Mouse (Mus musculus): Measurements from ENCODE around the gene Gnaz. TPM values are rescaled to one million over a fixed set of nuclear protein-coding genes. Genes with fewer than 3 reads are reported as not detected.

Gene Gnaz
- polyA plus RNA-seq, 1 experiment = 0.44 TPM

- no peak overlapping the region for H3K4me3 ChIP-seq (ENCODE audit: insufficient read depth, low read length)
- no peaks in the 10 kb centered on the region for H3K4me1 ChIP-seq (ENCODE audit: control insufficient read depth, insufficient read depth, low read length)
- H3K27ac ChIP-seq (ENCODE audit: insufficient read depth, low read length) = no peak overlapping the region
- TF ChIP-seq CTCF (IDR thresholded peaks at IDR 0.05; ENCODE audit: borderline replicate concordance, insufficient read depth, low read length) (no peak), POLR2A (IDR thresholded peaks at IDR 0.05; ENCODE audit: low read depth, low read length) (no peak)
Observed at GRCm38 (mm10) chr10:75015465-75015864, 48.5 kb downstream of the Gnaz start.

DNA sequence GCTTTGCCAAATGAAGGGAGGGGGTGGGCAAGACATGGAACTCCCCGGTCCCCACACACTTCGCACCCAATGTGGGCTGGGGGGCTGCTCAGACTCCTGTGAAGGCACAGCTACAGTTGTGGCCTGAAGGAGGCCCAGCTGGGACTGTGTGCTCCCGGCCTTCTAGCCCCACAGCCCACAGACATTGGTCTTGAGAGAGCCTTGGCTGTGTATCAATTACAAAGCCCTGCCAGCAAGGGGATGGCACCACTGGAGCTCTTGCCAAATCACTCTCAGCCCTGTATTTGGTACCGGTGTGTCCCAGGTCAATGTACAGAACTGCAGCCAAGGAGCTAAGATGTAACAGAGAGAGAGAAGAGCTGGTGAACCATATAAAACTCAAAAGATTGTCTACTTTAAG lies 49.5 kb downstream of the Gnaz start:
- H3K4me3 ChIP-seq (ENCODE audit: insufficient read depth, low read length) = no peak overlapping the region
- TF ChIP-seq POLR2A (IDR thresholded peaks at IDR 0.05; ENCODE audit: low read depth, low read length) = no peak
- no peak for TF ChIP-seq CTCF (IDR thresholded peaks at IDR 0.05; ENCODE audit: borderline replicate concordance, insufficient read depth, low read length)
- no peaks in the 10 kb centered on the region for H3K4me1 ChIP-seq (ENCODE audit: control insufficient read depth, insufficient read depth, low read length)
- H3K27ac ChIP-seq (ENCODE audit: insufficient read depth, low read length) = no peak overlapping the region

DNA sequence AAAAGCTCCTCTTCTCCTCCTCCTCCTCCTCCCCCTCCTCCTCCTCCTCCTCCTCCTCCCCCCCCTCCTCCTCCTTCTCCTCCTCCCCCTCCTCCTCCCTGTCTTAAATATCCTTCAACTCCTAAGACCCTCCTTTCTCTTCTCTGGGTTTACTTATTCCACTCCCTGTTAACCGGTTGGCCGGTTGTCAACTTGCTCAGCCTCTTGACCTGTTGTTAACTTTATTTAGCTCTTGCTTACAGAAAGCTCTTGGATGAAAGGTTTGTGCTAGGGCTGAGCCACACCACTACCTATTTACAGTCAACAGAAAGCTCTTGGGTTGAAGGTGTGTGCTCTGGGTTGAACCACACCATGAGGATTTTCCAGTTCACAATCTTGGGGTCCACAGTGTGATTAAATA lies 53.3 kb downstream of the Gnaz start:
- Histone ChIP-seq H3K4me1 (ENCODE audit: control insufficient read depth, insufficient read depth, low read length) (no peaks in the 10 kb centered on the region), H3K4me3 (ENCODE audit: insufficient read depth, low read length) (no peak overlapping the region), H3K27ac (ENCODE audit: insufficient read depth, low read length) (no peak overlapping the region)
- no peak for TF ChIP-seq CTCF (IDR thresholded peaks at IDR 0.05; ENCODE audit: borderline replicate concordance, insufficient read depth, low read length)
- no peak for TF ChIP-seq POLR2A (IDR thresholded peaks at IDR 0.05; ENCODE audit: low read depth, low read length)

DNA sequence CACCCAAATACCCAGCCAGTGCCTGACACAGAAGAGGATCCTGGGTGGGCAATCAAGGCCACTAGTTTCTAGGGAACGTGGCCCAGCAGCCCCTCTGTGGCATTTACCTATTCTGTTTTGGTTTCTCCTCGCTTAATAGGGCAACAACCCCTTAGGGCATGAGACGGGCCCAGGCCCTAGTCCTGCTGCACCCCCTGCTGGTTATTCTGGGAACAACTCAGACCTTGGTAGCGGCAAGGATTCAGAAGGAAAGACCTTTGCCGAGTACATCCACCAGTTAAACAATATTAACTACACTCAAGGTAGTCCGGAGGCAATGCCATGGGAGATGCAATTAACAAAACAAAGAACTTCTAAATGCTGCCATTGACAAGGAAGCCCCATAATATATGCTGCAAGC lies 54.2 kb downstream of the Gnaz start:
- Histone ChIP-seq H3K27ac (ENCODE audit: insufficient read depth, low read length) (no peak overlapping the region), H3K4me1 (ENCODE audit: control insufficient read depth, insufficient read depth, low read length) (no peaks in the 10 kb centered on the region), H3K4me3 (ENCODE audit: insufficient read depth, low read length) (no peak overlapping the region)
- peak; percentile 66 for TF ChIP-seq CTCF (IDR thresholded peaks at IDR 0.05; ENCODE audit: borderline replicate concordance, insufficient read depth, low read length)
- no peak for TF ChIP-seq POLR2A (IDR thresholded peaks at IDR 0.05; ENCODE audit: low read depth, low read length)

DNA sequence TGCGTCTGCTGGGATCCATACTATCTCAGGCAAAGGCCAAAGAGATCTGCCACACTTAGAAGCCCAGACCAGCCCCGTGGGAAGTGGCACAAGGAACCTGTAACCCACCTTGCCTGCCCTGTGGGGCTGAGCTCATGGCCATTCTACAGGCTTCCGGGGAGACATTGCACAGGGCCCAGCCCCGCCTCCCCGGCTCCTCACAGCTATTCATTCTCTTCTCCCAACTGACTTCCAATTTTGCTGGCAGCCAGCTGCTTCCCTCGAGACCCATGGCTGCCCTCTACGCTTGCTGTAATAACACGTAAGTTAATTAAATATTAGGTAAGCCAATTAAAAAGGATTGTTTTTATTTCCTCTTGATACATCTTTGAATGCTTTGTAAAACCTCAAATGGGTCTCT lies 59.5 kb downstream of the Gnaz start:
- Histone ChIP-seq H3K4me3 (ENCODE audit: insufficient read depth, low read length) (no peak overlapping the region), H3K27ac (ENCODE audit: insufficient read depth, low read length) (no peak overlapping the region), H3K4me1 (ENCODE audit: control insufficient read depth, insufficient read depth, low read length) (no peaks in the 10 kb centered on the region)
- TF ChIP-seq CTCF (IDR thresholded peaks at IDR 0.05; ENCODE audit: borderline replicate concordance, insufficient read depth, low read length) = no peak

GRCm38 (mm10) chr10:75028743-75029142 lies 61.8 kb downstream of the Gnaz start:
- Histone ChIP-seq H3K27ac (ENCODE audit: insufficient read depth, low read length) (no peak overlapping the region), H3K4me3 (ENCODE audit: insufficient read depth, low read length) (no peak overlapping the region), H3K4me1 (ENCODE audit: control insufficient read depth, insufficient read depth, low read length) (peaks cover 3% of the 10 kb centered on the region; the same call in 1 of the 2 replicates)
- TF ChIP-seq POLR2A (IDR thresholded peaks at IDR 0.05; ENCODE audit: low read depth, low read length) (no peak), CTCF (IDR thresholded peaks at IDR 0.05; ENCODE audit: borderline replicate concordance, insufficient read depth, low read length) (no peak)

GRCm38 (mm10) chr10:75029677-75030076 lies 62.7 kb downstream of the Gnaz start:
- no peak overlapping the region for H3K27ac ChIP-seq (ENCODE audit: insufficient read depth, low read length)
- no peak overlapping the region for H3K4me3 ChIP-seq (ENCODE audit: insufficient read depth, low read length)
- H3K4me1 ChIP-seq (ENCODE audit: control insufficient read depth, insufficient read depth, low read length) = peaks cover 3% of the 10 kb centered on the region; the same call in 1 of the 2 replicates
- TF ChIP-seq CTCF (IDR thresholded peaks at IDR 0.05; ENCODE audit: borderline replicate concordance, insufficient read depth, low read length) (no peak), POLR2A (IDR thresholded peaks at IDR 0.05; ENCODE audit: low read depth, low read length) (no peak)

- TF ChIP-seq POLR2A (IDR thresholded peaks at IDR 0.05; ENCODE audit: low read depth, low read length) (no peak), CTCF (IDR thresholded peaks at IDR 0.05; ENCODE audit: borderline replicate concordance, insufficient read depth, low read length) (no peak)
- H3K27ac ChIP-seq (ENCODE audit: insufficient read depth, low read length) = no peak overlapping the region
- H3K4me1 ChIP-seq (ENCODE audit: control insufficient read depth, insufficient read depth, low read length) = peaks cover 3% of the 10 kb centered on the region; the same call in 1 of the 2 replicates
- no peak overlapping the region for H3K4me3 ChIP-seq (ENCODE audit: insufficient read depth, low read length)
Observed at GRCm38 (mm10) chr10:75030234-75030633, 63.3 kb downstream of the Gnaz start.

GRCm38 (mm10) chr10:75031345-75032114 lies 64.6 kb downstream of the Gnaz start:
- TF ChIP-seq POLR2A (IDR thresholded peaks at IDR 0.05; ENCODE audit: low read depth, low read length) = no peak
- no peak for TF ChIP-seq CTCF (IDR thresholded peaks at IDR 0.05; ENCODE audit: borderline replicate concordance, insufficient read depth, low read length)
- peaks cover 3% of the 10 kb centered on the region; the same call in 1 of the 2 replicates for H3K4me1 ChIP-seq (ENCODE audit: control insufficient read depth, insufficient read depth, low read length)
- H3K27ac ChIP-seq (ENCODE audit: insufficient read depth, low read length) = no peak overlapping the region
- no peak overlapping the region for H3K4me3 ChIP-seq (ENCODE audit: insufficient read depth, low read length)

DNA sequence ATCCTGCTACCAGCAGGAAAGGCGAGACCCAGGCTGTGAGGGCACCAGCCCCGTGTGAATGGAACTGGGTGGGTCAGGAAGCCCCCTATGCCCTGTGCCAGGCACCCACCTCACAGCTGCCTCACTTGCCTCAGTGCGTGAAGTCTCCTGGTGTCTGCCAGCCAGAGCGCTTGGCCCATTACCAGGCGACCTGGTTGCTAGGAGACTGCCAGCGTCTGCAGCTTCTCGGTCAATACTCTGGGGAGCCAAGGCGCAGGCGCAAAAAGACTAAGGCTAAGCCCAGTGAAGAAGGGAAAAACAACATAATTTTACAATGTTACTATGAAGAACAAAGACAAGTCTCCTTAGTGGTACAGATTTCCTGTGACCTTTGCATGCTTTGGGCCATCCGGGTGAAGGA lies 65.4 kb downstream of the Gnaz start, which contains the start of gene Rsph14:
Rsph14 (minus strand) TSS at position 192 of the 400 bp plus-strand sequence.
- peaks cover 3% of the 10 kb centered on the region; the same call in 1 of the 2 replicates for H3K4me1 ChIP-seq (ENCODE audit: control insufficient read depth, insufficient read depth, low read length)
- H3K27ac ChIP-seq (ENCODE audit: insufficient read depth, low read length) = no peak within 1 kb of the TSS
- no peak within 1 kb of the TSS for H3K4me3 ChIP-seq (ENCODE audit: insufficient read depth, low read length)
- TF ChIP-seq CTCF (IDR thresholded peaks at IDR 0.05; ENCODE audit: borderline replicate concordance, insufficient read depth, low read length) (no peak), POLR2A (IDR thresholded peaks at IDR 0.05; ENCODE audit: low read depth, low read length) (no peak)

All from embryonic fibroblast, embryonic 13.5 days (primary cell).